Mouse (Mus musculus) layer of hippocampus, adult 18-20 months (tissue): Measurements from ENCODE around the gene D8Ertd738e. TPM values are rescaled to one million over a fixed set of nuclear protein-coding genes. Genes with fewer than 3 reads are reported as not detected.

Experiments used
- DNase-seq, 2 experiments: peaks; one replicate each; pipeline ENCODE4 v3.0.0; 2022; ENCODE audit warnings: low spot score in 2 of 2
- long read RNA-seq: library from polyadenylated mRNA; stranded (forward); transcript quantifications from one replicate; pipeline ENCODE4 v2.0.0, GENCODE M21; 2021
- total RNA-seq, 2 experiments: library from RNA; stranded (reverse); gene quantifications; 2 replicates each; pipeline ENCODE4 v1.2.3; 2021

Gene D8Ertd738e
- 100 to 1,000 TPM; 132 to 136 TPM for total RNA-seq
- long read RNA-seq, transcript D8Ertd738e-201 (3 exons, 616 nt): major isoform, 91 of 95 reads
- long read RNA-seq, partial matches to known transcripts: 0 of 95 reads
- long read RNA-seq, other reads (novel, unspliced or antisense): 4 of 95 reads

DNA sequence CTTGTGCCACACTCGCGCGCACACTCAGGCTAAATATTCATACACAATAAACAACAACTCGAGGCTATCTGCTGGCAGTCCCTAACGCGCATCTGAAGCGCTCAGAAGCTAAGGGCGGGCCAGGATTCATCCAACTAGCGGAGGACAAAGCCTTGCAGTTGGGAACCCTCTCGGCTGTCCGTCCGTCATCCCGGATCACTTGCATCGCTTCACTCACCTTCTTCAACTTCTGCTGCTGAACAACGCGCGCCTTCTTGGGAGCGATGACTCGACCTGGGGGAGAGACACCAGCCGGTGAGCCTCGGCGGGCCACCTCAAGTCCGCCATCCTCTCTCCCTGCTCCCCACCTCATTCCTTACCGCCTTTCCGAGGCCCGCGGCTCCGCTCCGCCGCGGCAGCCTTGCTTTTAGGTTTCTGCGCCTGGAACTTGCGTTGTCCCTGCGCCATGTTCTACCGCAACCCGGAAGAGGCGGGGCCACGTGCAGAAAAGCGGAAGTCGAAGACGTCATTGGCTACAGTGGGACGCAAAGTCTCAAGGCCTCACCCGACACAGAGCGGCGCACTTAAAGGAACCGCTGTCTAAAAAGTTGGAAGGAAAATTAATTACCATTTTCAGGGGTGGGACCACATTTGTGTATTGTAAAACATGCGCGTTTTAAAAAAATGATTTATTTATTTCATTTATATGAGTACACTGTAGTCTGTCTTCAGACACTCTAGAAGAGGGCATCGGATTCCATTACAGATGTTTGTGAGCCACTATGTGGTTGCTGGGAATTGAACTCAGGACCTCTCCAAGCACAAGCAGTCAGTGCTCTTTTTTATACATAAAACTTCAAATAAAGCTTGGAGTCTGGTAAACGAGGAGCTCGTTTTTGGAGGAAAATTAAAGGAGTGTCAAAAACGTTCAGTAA is at the start of gene D8Ertd738e:
TSS of gene D8Ertd738e (minus strand) at position 463 of the 914 bp plus-strand sequence.
- DNase-seq: peak; percentile 83 to 92

DNA sequence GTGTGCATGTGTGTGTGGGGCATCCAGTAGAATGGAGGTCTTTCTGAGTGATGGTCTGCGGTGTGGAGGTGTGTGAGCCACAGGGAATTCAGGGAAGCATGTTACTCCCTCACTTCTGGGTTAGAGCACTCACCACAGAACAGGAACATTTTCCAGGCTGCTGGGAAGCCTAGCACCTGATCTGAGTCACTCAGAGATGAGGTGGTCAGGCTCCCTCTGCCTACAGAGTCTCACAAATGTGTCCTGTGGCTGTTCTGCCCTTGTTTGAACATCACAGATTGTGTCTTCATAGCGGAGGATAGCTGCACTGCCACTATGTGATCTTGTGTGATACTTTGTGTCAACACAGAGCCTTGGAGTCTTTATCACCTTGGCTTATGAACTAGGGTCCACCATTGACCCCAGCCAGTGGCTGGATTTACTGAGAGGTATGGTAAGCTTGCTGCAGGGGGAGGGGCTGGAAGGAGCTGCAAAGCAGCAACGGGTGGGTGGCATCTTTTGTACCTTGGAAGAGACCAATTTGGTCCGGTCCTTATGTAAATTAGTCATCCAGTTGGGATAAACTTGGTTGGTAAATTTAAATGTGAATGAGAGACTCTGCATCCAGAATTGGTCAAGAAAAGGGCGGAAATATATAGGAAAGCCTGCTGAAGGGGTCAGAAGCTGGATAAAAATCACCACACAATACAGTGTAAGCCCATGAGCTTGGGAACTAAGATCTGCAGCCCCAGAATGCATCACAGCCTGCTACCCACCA is 47.7 kb upstream of the D8Ertd738e start:
- no peak for DNase-seq

GRCm38 (mm10) chr8:84291688-84292087 is 42.2 kb upstream of the D8Ertd738e start:
- DNase-seq: peak in 1 of 2 experiments; percentile 50

- no peak for DNase-seq
Measured at GRCm38 (mm10) chr8:84291086-84291485, 41.6 kb upstream of the D8Ertd738e start.

- no peak for DNase-seq
Measured at GRCm38 (mm10) chr8:84288892-84289291, 39.4 kb upstream of the D8Ertd738e start.

GRCm38 (mm10) chr8:84285665-84286064 is 36.1 kb upstream of the D8Ertd738e start:
- peak in 1 of 2 experiments; percentile 39 for DNase-seq

DNA sequence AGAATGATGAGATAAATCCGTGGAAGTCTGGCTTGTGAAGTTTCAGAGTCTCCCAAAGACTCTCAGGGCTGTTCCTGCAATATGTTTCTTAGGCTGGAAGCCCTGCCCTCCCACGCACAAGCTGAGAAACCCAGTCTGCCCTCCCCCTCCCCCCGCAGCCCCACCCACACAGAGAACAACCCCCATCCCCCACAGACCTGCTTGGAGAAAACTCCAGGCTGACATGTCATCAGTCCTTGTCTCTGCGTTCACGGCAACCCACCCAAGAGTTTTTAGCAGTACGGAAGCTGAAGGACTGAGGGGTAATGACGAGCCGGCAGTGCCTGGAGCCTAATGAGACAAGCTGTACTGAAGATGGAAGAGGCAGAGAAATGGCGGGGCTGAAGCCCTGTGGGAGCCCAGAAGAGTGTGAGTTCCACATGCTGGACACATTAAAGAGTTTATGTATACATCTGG is 35.1 kb upstream of the D8Ertd738e start:
- peak; percentile 28 to 73 for DNase-seq

DNA sequence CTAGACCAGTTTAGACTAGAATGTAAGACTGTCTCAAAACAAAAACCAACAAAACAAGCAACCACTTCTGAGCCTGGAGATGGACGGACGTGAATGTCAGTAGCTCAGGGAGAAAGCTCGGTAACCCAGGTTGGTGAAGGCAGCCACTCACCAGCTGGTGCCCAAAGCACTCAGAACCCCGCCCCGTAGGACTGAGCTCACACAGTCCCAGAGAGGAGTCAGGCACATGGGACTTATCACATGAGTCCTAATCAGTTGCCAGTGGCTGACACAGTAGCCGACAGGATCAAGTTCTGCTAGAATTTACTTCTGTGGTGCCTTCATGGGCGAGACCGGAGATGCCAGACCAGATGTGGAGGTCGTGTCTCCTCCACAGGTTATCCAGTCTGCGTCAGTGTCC is 31.3 kb upstream of the D8Ertd738e start:
- no peak for DNase-seq

- no peak for DNase-seq
Measured at GRCm38 (mm10) chr8:84276447-84276846, 26.9 kb upstream of the D8Ertd738e start.

GRCm38 (mm10) chr8:84273968-84274367 is 24.4 kb upstream of the D8Ertd738e start:
- peak in 1 of 2 experiments; percentile 60 for DNase-seq

- no peak for DNase-seq
Measured at GRCm38 (mm10) chr8:84272302-84272701, 22.8 kb upstream of the D8Ertd738e start.

DNA sequence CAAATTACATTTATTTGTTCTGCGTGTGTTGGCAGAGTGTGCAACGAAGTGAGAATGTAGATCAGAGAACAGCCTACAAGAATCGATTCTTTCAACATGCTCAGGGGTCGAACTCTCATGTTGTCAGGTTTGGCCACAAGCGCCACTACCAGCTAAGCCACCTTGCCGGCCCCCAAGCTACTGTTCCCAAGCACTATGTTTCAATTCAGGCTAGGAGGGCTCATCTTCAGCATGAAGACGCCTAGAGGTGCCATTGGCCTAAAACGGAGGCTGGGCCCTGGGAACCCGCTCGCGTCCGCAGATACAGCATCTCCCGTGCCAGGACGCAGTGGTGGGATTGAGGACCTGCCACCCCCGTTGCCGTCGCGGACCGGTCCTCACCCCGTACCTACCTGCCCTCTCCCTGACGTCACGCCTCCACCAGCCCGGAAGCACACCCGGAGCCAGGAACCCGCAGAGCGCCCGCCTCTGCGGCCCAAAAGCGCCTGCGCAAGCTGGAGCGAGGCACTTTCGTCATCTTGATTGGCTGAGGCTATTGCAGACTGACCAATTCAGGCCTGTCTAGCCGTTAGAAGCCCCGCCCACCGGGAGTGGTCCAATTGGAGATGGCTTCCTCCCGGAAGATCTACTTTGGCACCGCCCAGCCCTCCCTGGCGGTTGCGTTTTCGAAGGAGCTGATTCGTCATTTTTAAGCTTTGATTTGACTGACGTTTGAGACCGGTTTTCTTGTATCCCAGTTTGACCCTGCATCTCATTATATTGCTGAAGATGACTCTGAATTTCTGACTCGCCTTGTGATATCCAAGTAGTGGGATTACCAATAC is 20.6 kb upstream of the D8Ertd738e start, which contains the start of gene Ccdc130:
TSS of gene Ccdc130 (minus strand) at position 431 of the 824 bp plus-strand sequence.
- DNase-seq: peak; percentile 100

DNA sequence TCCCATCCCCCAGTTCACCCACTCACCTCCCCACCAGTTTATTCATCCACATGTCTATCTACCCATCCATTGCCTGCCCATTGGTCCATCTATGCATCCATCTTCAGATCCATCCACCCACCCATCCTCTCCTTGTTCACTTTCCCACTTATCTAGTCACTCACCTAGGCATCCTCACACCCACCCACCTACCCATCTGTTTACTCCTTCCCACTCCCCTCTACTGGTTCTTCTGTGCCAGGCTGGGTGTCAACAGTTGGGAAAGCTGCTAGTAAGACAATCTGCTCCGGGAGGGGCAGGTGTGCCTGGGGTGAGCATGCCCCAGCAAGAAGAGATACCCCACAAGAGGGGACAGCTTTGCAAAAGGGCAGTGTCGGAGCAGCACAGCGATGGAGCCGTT is 11.6 kb upstream of the D8Ertd738e start:
- DNase-seq: no peak

DNA sequence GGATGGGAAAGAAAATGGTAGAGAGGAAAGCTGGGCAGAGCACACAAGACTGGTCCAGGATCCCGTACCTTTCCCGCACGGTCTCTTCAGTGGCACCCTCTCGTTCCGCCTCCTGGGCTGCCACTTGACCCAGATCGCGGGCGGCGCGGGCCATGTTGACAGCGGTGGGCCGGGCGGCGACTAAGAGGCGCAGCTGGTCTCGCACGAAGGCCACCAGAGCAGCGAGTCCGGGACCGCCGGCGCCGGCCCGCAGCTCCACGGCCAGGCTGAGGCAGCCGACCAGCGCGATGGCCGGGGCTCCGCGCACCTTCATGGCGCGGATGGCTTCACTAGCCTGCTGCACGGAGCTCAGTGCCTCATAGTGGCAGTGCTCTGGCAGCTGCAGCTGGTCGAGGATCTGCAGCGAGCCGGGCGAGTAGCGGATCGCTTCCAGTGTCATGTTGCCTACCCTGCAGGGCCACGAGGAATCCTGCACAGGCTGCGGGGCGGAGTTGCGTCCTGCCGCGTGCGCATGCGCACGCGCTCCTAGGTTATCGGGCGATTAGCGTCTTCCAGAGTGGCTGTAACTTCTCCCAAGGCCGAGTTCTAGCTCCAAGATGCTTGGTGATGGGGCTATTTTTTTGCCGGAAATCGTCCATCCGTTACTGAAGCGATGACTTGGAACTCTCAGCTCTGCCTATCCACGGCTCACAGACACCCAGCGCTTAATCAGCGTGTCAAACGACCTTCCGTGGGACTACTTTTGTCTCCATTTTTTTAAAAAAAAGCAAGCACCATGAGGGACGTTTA is 7.5 kb upstream of the D8Ertd738e start, which contains the start of gene Mri1:
TSS of gene Mri1 (minus strand) at position 505 of the 789 bp plus-strand sequence.
- DNase-seq: peak; percentile 70 to 85

- DNase-seq: peak in 1 of 2 experiments; percentile 33
Measured at GRCm38 (mm10) chr8:84256458-84256821, 6.9 kb upstream of the D8Ertd738e start.

- no peak for DNase-seq
Measured at GRCm38 (mm10) chr8:84255858-84256257, 6.3 kb upstream of the D8Ertd738e start.

DNA sequence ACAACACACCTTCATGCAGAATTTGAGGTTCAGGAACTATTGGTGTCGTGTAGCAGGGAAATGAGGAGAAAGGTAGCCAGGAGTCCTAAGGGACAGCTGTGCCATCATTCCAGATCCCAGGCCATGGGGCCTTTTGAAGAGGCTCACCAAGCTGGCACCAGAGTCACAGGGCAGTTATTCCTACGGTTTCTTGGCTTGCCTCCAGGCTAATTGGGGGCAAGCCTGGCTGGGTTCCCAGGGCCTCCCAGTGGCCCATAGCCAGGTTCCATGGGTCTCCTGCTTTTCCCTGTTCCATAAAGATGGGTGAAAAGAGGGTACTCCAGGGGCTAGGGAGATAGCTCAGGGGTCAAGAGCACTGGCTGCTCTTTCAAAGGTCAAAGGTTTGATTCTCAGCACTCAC is 7.7 kb downstream of the D8Ertd738e start:
- DNase-seq: no peak

- DNase-seq: no peak
Measured at GRCm38 (mm10) chr8:84241167-84241566, 8.4 kb downstream of the D8Ertd738e start.

DNA sequence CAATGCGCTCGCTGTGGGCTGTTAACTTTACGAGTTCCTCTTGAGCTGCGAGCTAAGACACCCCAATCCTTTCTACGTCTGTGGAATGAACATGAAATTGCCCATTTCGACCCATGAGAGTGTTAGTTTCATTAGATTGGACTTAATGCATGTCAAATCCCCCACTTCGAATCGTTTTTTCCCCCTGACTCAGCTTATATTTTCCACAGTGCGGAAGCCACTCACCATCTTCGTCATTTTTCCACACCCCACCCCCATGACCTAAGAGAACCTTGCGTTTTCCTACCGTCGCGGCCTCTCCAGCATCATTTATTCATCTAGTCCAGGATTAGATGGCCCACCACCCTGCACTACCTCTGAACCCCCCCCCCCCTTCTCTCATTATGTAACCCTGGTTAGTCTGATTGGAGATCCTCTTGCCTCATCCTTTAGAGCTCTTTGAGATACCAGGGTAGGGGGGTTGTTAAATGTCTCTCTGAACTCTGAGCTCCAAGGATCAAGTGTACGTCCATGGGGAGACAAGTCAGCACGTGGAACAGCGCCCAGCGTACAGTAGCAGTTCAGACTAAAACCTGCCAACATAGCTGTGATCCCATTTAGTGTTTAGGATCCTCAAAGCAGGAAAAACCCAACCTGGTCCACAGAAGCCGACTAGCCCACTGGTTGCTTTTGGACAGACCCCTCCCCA is 11.8 kb downstream of the D8Ertd738e start:
- no peak for DNase-seq
